Comparison of ENCODE assay signal across 8 mouse cellular contexts in genomic region chr17:24632813-24633449, GRCm38 (mm10). TPM values are rescaled to one million over a fixed set of nuclear protein-coding genes. Genes with fewer than 3 reads are reported as not detected.
DNase-seq lines count a peak whose midpoint lies in the region; ATAC-seq lines count a peak whose summit lies in the region.

No protein-coding gene starts in this region.

- peaks cover 22% of the 10 kb centered on the region for H3K4me1 ChIP-seq in brown adipose tissue, adult 24 weeks (ENCODE audit: control insufficient read depth, insufficient read depth, insufficient read length, low read length)
- peaks cover 15% of the 10 kb centered on the region; the same call in 1 of the 2 replicates for H3K4me1 ChIP-seq in intestine, embryonic 16.5 days (ENCODE audit: control insufficient read depth, insufficient read depth, low read length)

- intact Hi-C loops in gastrocnemius, postnatal 36 days (cut with DNase I): no loop called here

- H3K27me3 ChIP-seq in intestine, embryonic 16.5 days (replicated peaks; ENCODE audit: control insufficient read depth, insufficient read depth, low read length): no peaks in the 10 kb centered on the region

- H3K4me3 ChIP-seq in brown adipose tissue, adult 24 weeks (ENCODE audit: insufficient read depth, low read depth, low read length): peak overlapping the region; percentile 91
- H3K4me3 ChIP-seq in intestine, embryonic 16.5 days (ENCODE audit: low read length): peak overlapping the region; percentile 75

- peak overlapping the region; percentile 76 for H3K27ac ChIP-seq in brown adipose tissue, adult 24 weeks (replicated peaks; ENCODE audit: low read depth, low read length)
- peak overlapping the region; percentile 80 for H3K27ac ChIP-seq in intestine, embryonic 16.5 days (ENCODE audit: low read length)

- peak overlapping the region; percentile 83 for H3K9ac ChIP-seq in intestine, embryonic 16.5 days (ENCODE audit: low read depth, low read length)

- WGBS in intestine, embryonic 16.5 days: 10% methylated on average over 22 of the region's 22 CpGs

- no peak for ATAC-seq in cerebellum, adult (ENCODE audit: insufficient number of reproducible peaks, low FRiP score, low TSS enrichment)
- peak; percentile 56 for ATAC-seq in intestine, embryonic 16.5 days
- ATAC-seq in activated CD4-positive, CD25-positive, alpha-beta regulatory T cell, adult 4 months: no peak

- no peaks in the 10 kb centered on the region for H3K9me3 ChIP-seq in intestine, embryonic 16.5 days (ENCODE audit: control insufficient read depth, low read length)

- peak overlapping the region; percentile 84 for H3K4me2 ChIP-seq in intestine, embryonic 16.5 days (ENCODE audit: low read depth, low read length)

- no peaks in the 10 kb centered on the region; the same call in 1 of the 2 replicates for H3K36me3 ChIP-seq in intestine, embryonic 16.5 days (ENCODE audit: control insufficient read depth, insufficient read depth, low read length)

- DNase-seq in cerebellum, adult 9-11 months: peak; percentile 60
- peak; percentile 57 to 68 for DNase-seq in gastrocnemius, postnatal 36 days
- DNase-seq in lung, adult 18-20 months: peak; percentile 87 to 91
- peak; percentile 63 for DNase-seq in ovary, postnatal 36 days (ENCODE audit: low spot score)

RNA-seq across cellular contexts. Expression of gene Nthl1, which starts 0.5 kb away (rescaled TPM):
- 3.4 and 7.7 TPM in 2 replicates for polyA plus RNA-seq in brown adipose tissue, adult 24 weeks (2012; ENCODE audit: insufficient read depth, insufficient read length, missing spikeins)
- total RNA-seq in gastrocnemius, postnatal 36 days (2021): 1 to 10 TPM; 2.3 TPM
- polyA plus RNA-seq in intestine, embryonic 16.5 days (2015; fragmentation: Nextera tagmentation; extraction: Ambion mirVana): 17.2 and 18.1 TPM in 2 replicates
- polyA plus RNA-seq in activated CD4-positive, CD25-positive, alpha-beta regulatory T cell, adult 4 months (2017; shearing (Covaris generic)): 1 to 10 TPM; 2.1 to 2.6 TPM

RNA-seq across cellular contexts. Expression of gene Tsc2, which starts 0.5 kb away (rescaled TPM):
- 67.6 and 69.2 TPM in 2 replicates for polyA plus RNA-seq in brown adipose tissue, adult 24 weeks (2012; ENCODE audit: insufficient read depth, insufficient read length, missing spikeins)
- total RNA-seq in gastrocnemius, postnatal 36 days (2021): 10 to 100 TPM; 74.9 to 76.8 TPM
- 38.5 and 41.8 TPM in 2 replicates for polyA plus RNA-seq in intestine, embryonic 16.5 days (2015; fragmentation: Nextera tagmentation; extraction: Ambion mirVana)
- polyA plus RNA-seq in activated CD4-positive, CD25-positive, alpha-beta regulatory T cell, adult 4 months (2017; shearing (Covaris generic)): 10 to 100 TPM in 1 of 2 experiments, 1 to 10 TPM in 1; 9.8 to 24.1 TPM

RNA-seq across cellular contexts. Expression of gene Slc9a3r2, which starts 17.2 kb away (rescaled TPM):
- 20.1 and 32.2 TPM in 2 replicates for polyA plus RNA-seq in brown adipose tissue, adult 24 weeks (2012; ENCODE audit: insufficient read depth, insufficient read length, missing spikeins)
- 10 to 100 TPM; 27.1 to 36.9 TPM for total RNA-seq in gastrocnemius, postnatal 36 days (2021)
- polyA plus RNA-seq in intestine, embryonic 16.5 days (2015; fragmentation: Nextera tagmentation; extraction: Ambion mirVana): 37.5 and 38.6 TPM in 2 replicates
- polyA plus RNA-seq in activated CD4-positive, CD25-positive, alpha-beta regulatory T cell, adult 4 months (2017; shearing (Covaris generic)): not detected

RNA-seq across cellular contexts. Expression of gene Npw, which starts 25.3 kb away (rescaled TPM):
- polyA plus RNA-seq in brown adipose tissue, adult 24 weeks (2012; ENCODE audit: insufficient read depth, insufficient read length, missing spikeins): not detected in 2 replicates
- total RNA-seq in gastrocnemius, postnatal 36 days (2021): not detected
- polyA plus RNA-seq in intestine, embryonic 16.5 days (2015; fragmentation: Nextera tagmentation; extraction: Ambion mirVana): 0.29 TPM in 1 of 2 replicates, not detected in the other
- under 1 TPM in 1 of 2 experiments, not detected in 1; 0.66 TPM for polyA plus RNA-seq in activated CD4-positive, CD25-positive, alpha-beta regulatory T cell, adult 4 months (2017; shearing (Covaris generic))

RNA-seq across cellular contexts. Expression of gene Zfp598, which starts 36.6 kb away (rescaled TPM):
- 9.2 and 10.0 TPM in 2 replicates for polyA plus RNA-seq in brown adipose tissue, adult 24 weeks (2012; ENCODE audit: insufficient read depth, insufficient read length, missing spikeins)
- 10 to 100 TPM; 18.0 to 18.5 TPM for total RNA-seq in gastrocnemius, postnatal 36 days (2021)
- 11.0 and 15.4 TPM in 2 replicates for polyA plus RNA-seq in intestine, embryonic 16.5 days (2015; fragmentation: Nextera tagmentation; extraction: Ambion mirVana)
- 1 to 10 TPM; 4.5 to 4.6 TPM for polyA plus RNA-seq in activated CD4-positive, CD25-positive, alpha-beta regulatory T cell, adult 4 months (2017; shearing (Covaris generic))

Comparison
In these comparisons a context has a peak if more than half of its experiments do, and no peak if none do; other contexts are left out.
1. RNA of gene Slc9a3r2, which starts 17.2 kb away (polyA plus RNA-seq): 37.5 to 38.6 TPM in intestine, embryonic 16.5 days and 20.1 to 32.2 TPM in brown adipose tissue, adult 24 weeks; not detected in activated CD4-positive, CD25-positive, alpha-beta regulatory T cell, adult 4 months; every median in the first group is over 10 times any median in the second.
2. Peak in every context shown above with its lines, with median percentiles within 50 percentile points of each other: DNase-seq.